ENCODE assay signal across 8 mouse cellular contexts in the genomic region with DNA sequence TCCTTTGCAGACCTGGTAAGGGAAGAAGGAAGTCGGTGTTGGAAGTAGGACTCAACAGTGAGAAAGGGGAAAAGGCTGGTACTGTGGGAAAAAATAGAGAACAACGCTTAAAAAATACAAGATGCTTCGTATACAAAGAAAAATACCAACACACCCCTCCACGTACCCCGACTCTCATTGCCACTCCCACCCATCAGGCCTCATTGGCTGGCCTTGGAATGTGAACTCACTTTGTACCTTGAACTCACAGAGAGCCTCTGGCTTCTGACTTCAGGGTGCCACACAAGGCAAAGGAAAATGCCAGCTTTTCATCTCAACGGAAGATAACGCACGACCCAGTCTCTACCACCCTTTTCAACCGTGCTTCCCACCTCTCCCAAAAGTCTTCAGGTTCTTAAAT. TPM values are rescaled to one million over a fixed set of nuclear protein-coding genes. Genes with fewer than 3 reads are reported as not detected.
DNase-seq lines count a peak whose midpoint lies in the region; ATAC-seq and TF ChIP-seq lines count a peak whose summit lies in the region.

No protein-coding gene starts in this region.

- no peak for TF ChIP-seq CTCF in midbrain, postnatal 0 days (IDR thresholded peaks at IDR 0.05)

- no peak for DNase-seq in liver, embryonic 11.5 days (ENCODE audit: low spot score)
- DNase-seq in liver, result no peak
- DNase-seq in midbrain, postnatal 0 days (ENCODE audit: low spot score), result no peak
- no peak for DNase-seq in ovary, postnatal 14 days (ENCODE audit: low spot score)
- no peak for DNase-seq in right cerebral cortex, postnatal 14 days
- DNase-seq in cerebellum, postnatal 25 days, result no peak

- H3K4me1 ChIP-seq in liver, embryonic 11.5 days (replicated peaks; ENCODE audit: control insufficient read depth, insufficient read depth, low read length), result peaks cover 10% of the 10 kb centered on the region
- H3K4me1 ChIP-seq in embryonic facial prominence, embryonic 13.5 days, result peaks cover 49% of the 10 kb centered on the region
- peaks cover 13% of the 10 kb centered on the region; the same call in 1 of the 2 replicates for H3K4me1 ChIP-seq in intestine, embryonic 15.5 days (replicated peaks)
- peaks cover 7% of the 10 kb centered on the region; the same call in 1 of the 2 replicates for H3K4me1 ChIP-seq in midbrain, postnatal 0 days (ENCODE audit: insufficient read depth, low read length)

- H3K4me2 ChIP-seq in liver, embryonic 11.5 days, result peak overlapping the region; percentile 90
- H3K4me2 ChIP-seq in embryonic facial prominence, embryonic 13.5 days, result peak overlapping the region; percentile 93
- peak overlapping the region; percentile 90 for H3K4me2 ChIP-seq in intestine, embryonic 15.5 days (replicated peaks)
- H3K4me2 ChIP-seq in midbrain, postnatal 0 days (ENCODE audit: low read depth, low read length, poor library complexity, severe bottlenecking), result peak overlapping the region; percentile 98

- H3K27me3 ChIP-seq in liver, embryonic 11.5 days (replicated peaks; ENCODE audit: control insufficient read depth, insufficient read depth, low read length), result no peaks in the 10 kb centered on the region
- no peaks in the 10 kb centered on the region for H3K27me3 ChIP-seq in embryonic facial prominence, embryonic 13.5 days
- no peaks in the 10 kb centered on the region for H3K27me3 ChIP-seq in intestine, embryonic 15.5 days (replicated peaks)
- no peaks in the 10 kb centered on the region for H3K27me3 ChIP-seq in midbrain, postnatal 0 days (ENCODE audit: insufficient read depth, low read length)

- no peaks in the 10 kb centered on the region for H3K9me3 ChIP-seq in liver, embryonic 11.5 days (ENCODE audit: control insufficient read depth, low read length)
- no peaks in the 10 kb centered on the region for H3K9me3 ChIP-seq in embryonic facial prominence, embryonic 13.5 days
- H3K9me3 ChIP-seq in intestine, embryonic 15.5 days, result no peaks in the 10 kb centered on the region
- H3K9me3 ChIP-seq in midbrain, postnatal 0 days (ENCODE audit: low read length), result no peaks in the 10 kb centered on the region

- peak overlapping the region; percentile 77 for H3K4me3 ChIP-seq in liver, embryonic 11.5 days (ENCODE audit: low read depth, low read length)
- H3K4me3 ChIP-seq in embryonic facial prominence, embryonic 13.5 days, result peak overlapping the region; percentile 73
- peak overlapping the region; percentile 64 for H3K4me3 ChIP-seq in intestine, embryonic 15.5 days (replicated peaks)
- peak overlapping the region; percentile 57 for H3K4me3 ChIP-seq in midbrain, postnatal 0 days (ENCODE audit: low read depth, low read length)

- H3K27ac ChIP-seq in liver, embryonic 11.5 days (ENCODE audit: low read depth, low read length), result no peak overlapping the region
- H3K27ac ChIP-seq in embryonic facial prominence, embryonic 13.5 days, result peak overlapping the region; percentile 97
- peak overlapping the region; percentile 89; the same call in 1 of the 2 replicates for H3K27ac ChIP-seq in intestine, embryonic 15.5 days
- no peak overlapping the region for H3K27ac ChIP-seq in midbrain, postnatal 0 days (ENCODE audit: low read depth, low read length)

- WGBS in liver, embryonic 11.5 days, result 23% methylated on average over 9 of the region's 9 CpGs
- 21% methylated on average over 9 of the region's 9 CpGs for WGBS in embryonic facial prominence, embryonic 13.5 days
- WGBS in intestine, embryonic 15.5 days, result 22% methylated on average over 9 of the region's 9 CpGs
- WGBS in midbrain, postnatal 0 days, result 25% methylated on average over 9 of the region's 9 CpGs

- H3K36me3 ChIP-seq in liver, embryonic 11.5 days (ENCODE audit: control insufficient read depth, insufficient read depth, low read length), result peaks cover 6% of the 10 kb centered on the region; the same call in 1 of the 2 replicates
- H3K36me3 ChIP-seq in embryonic facial prominence, embryonic 13.5 days, result peaks cover 26% of the 10 kb centered on the region
- peaks cover 8% of the 10 kb centered on the region for H3K36me3 ChIP-seq in intestine, embryonic 15.5 days
- peaks cover 3% of the 10 kb centered on the region; the same call in 1 of the 2 replicates for H3K36me3 ChIP-seq in midbrain, postnatal 0 days (ENCODE audit: insufficient read depth, low read length)

- ATAC-seq in liver, embryonic 11.5 days (replicated peaks; ENCODE audit: low FRiP score), result peak; percentile 53
- no peak for ATAC-seq in embryonic facial prominence, embryonic 13.5 days (ENCODE audit: insufficient number of reproducible peaks, insufficient read depth, low FRiP score, low TSS enrichment, low read depth)
- peak; percentile 74 for ATAC-seq in intestine, embryonic 15.5 days
- peak; percentile 41; the same call in 1 of the 2 replicates for ATAC-seq in midbrain, postnatal 0 days (ENCODE audit: low FRiP score)

- H3K9ac ChIP-seq in liver, embryonic 11.5 days (ENCODE audit: low read depth, low read length), result peak overlapping the region; percentile 80
- H3K9ac ChIP-seq in embryonic facial prominence, embryonic 13.5 days, result peak overlapping the region; percentile 87; the same call in 1 of the 2 replicates
- H3K9ac ChIP-seq in intestine, embryonic 15.5 days, result peak overlapping the region; percentile 78; the same call in 1 of the 2 replicates
- H3K9ac ChIP-seq in midbrain, postnatal 0 days (replicated peaks; ENCODE audit: low read length, poor library complexity, severe bottlenecking), result 0 out of 2 replicates have a peak overlapping the region, but pooled peaks have one; percentile 59

RNA-seq across cellular contexts. Expression of gene Tjap1, which starts 0.3 kb away (rescaled TPM):
- polyA plus RNA-seq in liver, embryonic 11.5 days (2014; fragmentation: Nextera tagmentation; extraction: Ambion mirVana), result 26.4 and 29.3 TPM in 2 replicates
- polyA plus RNA-seq in embryonic facial prominence, embryonic 13.5 days (2015; fragmentation: Nextera tagmentation; extraction: Ambion mirVana), result 55.6 and 57.9 TPM in 2 replicates
- polyA plus RNA-seq in intestine, embryonic 15.5 days (2015; fragmentation: Nextera tagmentation; extraction: Ambion mirVana), result 28.6 and 29.6 TPM in 2 replicates
- 22.0 and 31.7 TPM in 2 replicates for total RNA-seq in midbrain, postnatal 0 days (2014; rRNA removed)
- polyA plus RNA-seq in midbrain, postnatal 0 days (2015; fragmentation: Nextera tagmentation; extraction: Ambion mirVana), result 18.6 and 19.5 TPM in 2 replicates

RNA-seq across cellular contexts. Expression of gene Dlk2, which starts 14.1 kb away (rescaled TPM):
- polyA plus RNA-seq in liver, embryonic 11.5 days (2014; fragmentation: Nextera tagmentation; extraction: Ambion mirVana), result 0.11 and 0.23 TPM in 2 replicates
- polyA plus RNA-seq in embryonic facial prominence, embryonic 13.5 days (2015; fragmentation: Nextera tagmentation; extraction: Ambion mirVana), result 7.8 and 8.6 TPM in 2 replicates
- polyA plus RNA-seq in intestine, embryonic 15.5 days (2015; fragmentation: Nextera tagmentation; extraction: Ambion mirVana), result 0.64 and 0.77 TPM in 2 replicates
- 60.1 and 66.8 TPM in 2 replicates for total RNA-seq in midbrain, postnatal 0 days (2014; rRNA removed)
- 22.9 and 28.0 TPM in 2 replicates for polyA plus RNA-seq in midbrain, postnatal 0 days (2015; fragmentation: Nextera tagmentation; extraction: Ambion mirVana)

RNA-seq across cellular contexts. Expression of gene Lrrc73, which starts 29.8 kb away (rescaled TPM):
- 0.34 and 0.62 TPM in 2 replicates for polyA plus RNA-seq in liver, embryonic 11.5 days (2014; fragmentation: Nextera tagmentation; extraction: Ambion mirVana)
- 1.4 and 1.9 TPM in 2 replicates for polyA plus RNA-seq in embryonic facial prominence, embryonic 13.5 days (2015; fragmentation: Nextera tagmentation; extraction: Ambion mirVana)
- 0.46 and 0.69 TPM in 2 replicates for polyA plus RNA-seq in intestine, embryonic 15.5 days (2015; fragmentation: Nextera tagmentation; extraction: Ambion mirVana)
- 43.1 and 61.3 TPM in 2 replicates for total RNA-seq in midbrain, postnatal 0 days (2014; rRNA removed)
- polyA plus RNA-seq in midbrain, postnatal 0 days (2015; fragmentation: Nextera tagmentation; extraction: Ambion mirVana), result 32.8 and 33.0 TPM in 2 replicates

RNA-seq across cellular contexts. Expression of gene Yipf3, which starts 35.3 kb away (rescaled TPM):
- 65.6 and 76.7 TPM in 2 replicates for polyA plus RNA-seq in liver, embryonic 11.5 days (2014; fragmentation: Nextera tagmentation; extraction: Ambion mirVana)
- 82.8 and 95.7 TPM in 2 replicates for polyA plus RNA-seq in embryonic facial prominence, embryonic 13.5 days (2015; fragmentation: Nextera tagmentation; extraction: Ambion mirVana)
- 86.8 and 111 TPM in 2 replicates for polyA plus RNA-seq in intestine, embryonic 15.5 days (2015; fragmentation: Nextera tagmentation; extraction: Ambion mirVana)
- 18.9 and 24.8 TPM in 2 replicates for total RNA-seq in midbrain, postnatal 0 days (2014; rRNA removed)
- 70.6 and 77.4 TPM in 2 replicates for polyA plus RNA-seq in midbrain, postnatal 0 days (2015; fragmentation: Nextera tagmentation; extraction: Ambion mirVana)

RNA-seq across cellular contexts. Expression of gene Polr1c, which starts 35.3 kb away (rescaled TPM):
- polyA plus RNA-seq in liver, embryonic 11.5 days (2014; fragmentation: Nextera tagmentation; extraction: Ambion mirVana), result 89.3 and 90.4 TPM in 2 replicates
- 103 and 104 TPM in 2 replicates for polyA plus RNA-seq in embryonic facial prominence, embryonic 13.5 days (2015; fragmentation: Nextera tagmentation; extraction: Ambion mirVana)
- polyA plus RNA-seq in intestine, embryonic 15.5 days (2015; fragmentation: Nextera tagmentation; extraction: Ambion mirVana), result 75.3 and 75.8 TPM in 2 replicates
- 54.1 and 54.7 TPM in 2 replicates for total RNA-seq in midbrain, postnatal 0 days (2014; rRNA removed)
- polyA plus RNA-seq in midbrain, postnatal 0 days (2015; fragmentation: Nextera tagmentation; extraction: Ambion mirVana), result 55.5 and 59.2 TPM in 2 replicates

Comparison
In these comparisons a context has a peak if more than half of its experiments do, and no peak if none do; other contexts are left out.
1. H3K27ac ChIP-seq: peak in embryonic facial prominence, embryonic 13.5 days (single experiment) and intestine, embryonic 15.5 days (single experiment); none in liver, embryonic 11.5 days (single experiment) and midbrain, postnatal 0 days (single experiment).
2. RNA of gene Lrrc73, which starts 29.8 kb away (polyA plus RNA-seq): 32.8 to 33.0 TPM in midbrain, postnatal 0 days; 1.4 to 1.9 TPM in embryonic facial prominence, embryonic 13.5 days, 0.34 to 0.62 TPM in liver, embryonic 11.5 days and 0.46 to 0.69 TPM in intestine, embryonic 15.5 days; every median in the first group is over 10 times any median in the second.
3. Peak in every context shown above with its lines, with median percentiles within 50 percentile points of each other: H3K4me2 ChIP-seq, H3K4me3 ChIP-seq and H3K9ac ChIP-seq.